Mouse (Mus musculus): ENCODE data around the gene Tsc22d1. TPM values are rescaled to one million over a fixed set of nuclear protein-coding genes. Genes with fewer than 3 reads are reported as not detected.

Tsc22d1 gene
- polyA plus RNA-seq, 1 experiment from 2014 or later, result 499 TPM

- WGBS, result 41% methylated on average over 11 of the region's 11 CpGs
- ATAC-seq (ENCODE audit: low read depth) (peak; percentile 54), DNase-seq (ENCODE audit: low spot score) (peak; percentile 85)
- Histone ChIP-seq H3K4me1 (ENCODE audit: control insufficient read depth, insufficient read depth, low read length) (peaks cover 31% of the 10 kb centered on the region), H3K9me3 (ENCODE audit: control insufficient read depth, low read length) (no peaks in the 10 kb centered on the region), H3K4me3 (ENCODE audit: low read depth, low read length) (no peak overlapping the region), H3K27me3 (replicated peaks; ENCODE audit: control insufficient read depth, insufficient read depth, low read length) (no peaks in the 10 kb centered on the region), H3K36me3 (ENCODE audit: control insufficient read depth, insufficient read depth, low read length) (0 out of 2 replicates have a peak, but pooled peaks cover 3% of the 10 kb centered on the region), H3K4me2 (ENCODE audit: low read depth, low read length) (peak overlapping the region; percentile 24; the same call in 1 of the 2 replicates), H3K27ac (replicated peaks; ENCODE audit: low read depth, low read length) (peak overlapping the region; percentile 58; the same call in 1 of the 2 replicates), H3K9ac (ENCODE audit: low read depth, low read length) (no peak overlapping the region)
These were observed 53.2 kb downstream of the Tsc22d1 start for GRCm38 (mm10) chr14:76467932-76468331.

GRCm38 (mm10) chr14:76471301-76471700 lies 56.5 kb downstream of the Tsc22d1 start:
- H3K4me2 ChIP-seq (ENCODE audit: low read depth, low read length), result no peak overlapping the region
- ATAC-seq (ENCODE audit: low read depth) (no peak), DNase-seq (ENCODE audit: low spot score) (no peak)
- peaks cover 24% of the 10 kb centered on the region for H3K4me1 ChIP-seq (ENCODE audit: control insufficient read depth, insufficient read depth, low read length)
- H3K4me3 ChIP-seq (ENCODE audit: low read depth, low read length), result no peak overlapping the region
- WGBS, result 74% methylated on average over 19 of the region's 19 CpGs
- no peaks in the 10 kb centered on the region for H3K9me3 ChIP-seq (ENCODE audit: control insufficient read depth, low read length)
- no peak overlapping the region for H3K9ac ChIP-seq (ENCODE audit: low read depth, low read length)
- H3K27ac ChIP-seq (replicated peaks; ENCODE audit: low read depth, low read length), result no peak overlapping the region
- H3K36me3 ChIP-seq (ENCODE audit: control insufficient read depth, insufficient read depth, low read length), result 0 out of 2 replicates have a peak, but pooled peaks cover 3% of the 10 kb centered on the region
- H3K27me3 ChIP-seq (replicated peaks; ENCODE audit: control insufficient read depth, insufficient read depth, low read length), result no peaks in the 10 kb centered on the region

GRCm38 (mm10) chr14:76472487-76472886 lies 57.7 kb downstream of the Tsc22d1 start:
- no peaks in the 10 kb centered on the region for H3K27me3 ChIP-seq (replicated peaks; ENCODE audit: control insufficient read depth, insufficient read depth, low read length)

GRCm38 (mm10) chr14:76473404-76473803 lies 58.6 kb downstream of the Tsc22d1 start:
- H3K9me3 ChIP-seq (ENCODE audit: control insufficient read depth, low read length), result no peaks in the 10 kb centered on the region
- 8% methylated on average over 2 of the region's 2 CpGs for WGBS
- DNase-seq (ENCODE audit: low spot score) (peak; percentile 83), ATAC-seq (ENCODE audit: low read depth) (no peak)
- H3K4me1 ChIP-seq (ENCODE audit: control insufficient read depth, insufficient read depth, low read length), result peaks cover 15% of the 10 kb centered on the region; the same call in 1 of the 2 replicates
- no peak overlapping the region for H3K4me3 ChIP-seq (ENCODE audit: low read depth, low read length)
- H3K4me2 ChIP-seq (ENCODE audit: low read depth, low read length), result no peak overlapping the region
- H3K36me3 ChIP-seq (ENCODE audit: control insufficient read depth, insufficient read depth, low read length), result 0 out of 2 replicates have a peak, but pooled peaks cover 3% of the 10 kb centered on the region
- no peaks in the 10 kb centered on the region for H3K27me3 ChIP-seq (replicated peaks; ENCODE audit: control insufficient read depth, insufficient read depth, low read length)
- H3K9ac ChIP-seq (ENCODE audit: low read depth, low read length), result no peak overlapping the region
- H3K27ac ChIP-seq (replicated peaks; ENCODE audit: low read depth, low read length), result no peak overlapping the region

More at GRCm38 (mm10) chr14:76472487-76472886, 57.7 kb downstream of the Tsc22d1 start:
- Histone ChIP-seq H3K4me2 (ENCODE audit: low read depth, low read length) (no peak overlapping the region), H3K9ac (ENCODE audit: low read depth, low read length) (no peak overlapping the region), H3K4me1 (ENCODE audit: control insufficient read depth, insufficient read depth, low read length) (peaks cover 15% of the 10 kb centered on the region; the same call in 1 of the 2 replicates), H3K4me3 (ENCODE audit: low read depth, low read length) (no peak overlapping the region), H3K27ac (replicated peaks; ENCODE audit: low read depth, low read length) (peak overlapping the region; percentile 35), H3K9me3 (ENCODE audit: control insufficient read depth, low read length) (no peaks in the 10 kb centered on the region), H3K36me3 (ENCODE audit: control insufficient read depth, insufficient read depth, low read length) (0 out of 2 replicates have a peak, but pooled peaks cover 3% of the 10 kb centered on the region)
- ATAC-seq (ENCODE audit: low read depth), result 0 out of 2 replicates have a peak, but pooled peaks have one; percentile 20
- WGBS, result 43% methylated on average over 8 of the region's 8 CpGs
- peak; percentile 67 for DNase-seq (ENCODE audit: low spot score)

- no peak overlapping the region for H3K4me2 ChIP-seq (ENCODE audit: low read depth, low read length)
- 60% methylated on average over 1 of the region's 1 CpGs for WGBS
- DNase-seq (ENCODE audit: low spot score) (no peak), ATAC-seq (ENCODE audit: low read depth) (no peak)
- 0 out of 2 replicates have a peak, but pooled peaks cover 3% of the 10 kb centered on the region for H3K36me3 ChIP-seq (ENCODE audit: control insufficient read depth, insufficient read depth, low read length)
- H3K9me3 ChIP-seq (ENCODE audit: control insufficient read depth, low read length), result no peaks in the 10 kb centered on the region
- peaks cover 7% of the 10 kb centered on the region; the same call in 1 of the 2 replicates for H3K4me1 ChIP-seq (ENCODE audit: control insufficient read depth, insufficient read depth, low read length)
- H3K27ac ChIP-seq (replicated peaks; ENCODE audit: low read depth, low read length), result no peak overlapping the region
- H3K4me3 ChIP-seq (ENCODE audit: low read depth, low read length), result no peak overlapping the region
- H3K27me3 ChIP-seq (replicated peaks; ENCODE audit: control insufficient read depth, insufficient read depth, low read length), result no peaks in the 10 kb centered on the region
- no peak overlapping the region for H3K9ac ChIP-seq (ENCODE audit: low read depth, low read length)
These were observed 59.4 kb downstream of the Tsc22d1 start for GRCm38 (mm10) chr14:76474165-76474564.

- DNase-seq (ENCODE audit: low spot score) (no peak), ATAC-seq (ENCODE audit: low read depth) (no peak)
- no peak overlapping the region for H3K4me2 ChIP-seq (ENCODE audit: low read depth, low read length)
- peaks cover 3% of the 10 kb centered on the region; the same call in 1 of the 2 replicates for H3K4me1 ChIP-seq (ENCODE audit: control insufficient read depth, insufficient read depth, low read length)
- H3K9ac ChIP-seq (ENCODE audit: low read depth, low read length), result no peak overlapping the region
- no peaks in the 10 kb centered on the region for H3K9me3 ChIP-seq (ENCODE audit: control insufficient read depth, low read length)
- 26% methylated on average over 4 of the region's 4 CpGs for WGBS
- no peak overlapping the region for H3K27ac ChIP-seq (replicated peaks; ENCODE audit: low read depth, low read length)
- H3K4me3 ChIP-seq (ENCODE audit: low read depth, low read length), result no peak overlapping the region
- no peaks in the 10 kb centered on the region for H3K27me3 ChIP-seq (replicated peaks; ENCODE audit: control insufficient read depth, insufficient read depth, low read length)
- H3K36me3 ChIP-seq (ENCODE audit: control insufficient read depth, insufficient read depth, low read length), result no peaks in the 10 kb centered on the region
These were observed 62.0 kb downstream of the Tsc22d1 start for GRCm38 (mm10) chr14:76476770-76477169.

GRCm38 (mm10) chr14:76478076-76478475 lies 63.3 kb downstream of the Tsc22d1 start:
- Histone ChIP-seq H3K27ac (replicated peaks; ENCODE audit: low read depth, low read length) (no peak overlapping the region), H3K9ac (ENCODE audit: low read depth, low read length) (no peak overlapping the region), H3K4me1 (ENCODE audit: control insufficient read depth, insufficient read depth, low read length) (no peaks in the 10 kb centered on the region), H3K4me3 (ENCODE audit: low read depth, low read length) (no peak overlapping the region), H3K36me3 (ENCODE audit: control insufficient read depth, insufficient read depth, low read length) (no peaks in the 10 kb centered on the region), H3K27me3 (replicated peaks; ENCODE audit: control insufficient read depth, insufficient read depth, low read length) (no peaks in the 10 kb centered on the region), H3K4me2 (ENCODE audit: low read depth, low read length) (no peak overlapping the region), H3K9me3 (ENCODE audit: control insufficient read depth, low read length) (no peaks in the 10 kb centered on the region)
- WGBS, result 78% methylated on average over 2 of the region's 2 CpGs
- no peak for ATAC-seq (ENCODE audit: low read depth)
- DNase-seq (ENCODE audit: low spot score), result no peak

GRCm38 (mm10) chr14:76478616-76479015 lies 63.9 kb downstream of the Tsc22d1 start:
- H3K9me3 ChIP-seq (ENCODE audit: control insufficient read depth, low read length), result no peaks in the 10 kb centered on the region
- 37% methylated on average over 6 of the region's 6 CpGs for WGBS
- no peak overlapping the region for H3K4me3 ChIP-seq (ENCODE audit: low read depth, low read length)
- no peak overlapping the region for H3K9ac ChIP-seq (ENCODE audit: low read depth, low read length)
- no peak overlapping the region; the same call in 1 of the 2 replicates for H3K27ac ChIP-seq (replicated peaks; ENCODE audit: low read depth, low read length)
- no peaks in the 10 kb centered on the region for H3K27me3 ChIP-seq (replicated peaks; ENCODE audit: control insufficient read depth, insufficient read depth, low read length)
- DNase-seq (ENCODE audit: low spot score) (no peak), ATAC-seq (ENCODE audit: low read depth) (no peak)
- H3K36me3 ChIP-seq (ENCODE audit: control insufficient read depth, insufficient read depth, low read length), result no peaks in the 10 kb centered on the region
- H3K4me2 ChIP-seq (ENCODE audit: low read depth, low read length), result no peak overlapping the region
- no peaks in the 10 kb centered on the region for H3K4me1 ChIP-seq (ENCODE audit: control insufficient read depth, insufficient read depth, low read length)

GRCm38 (mm10) chr14:76479867-76480266 lies 65.1 kb downstream of the Tsc22d1 start:
- H3K9me3 ChIP-seq (ENCODE audit: control insufficient read depth, low read length), result no peaks in the 10 kb centered on the region
- H3K4me3 ChIP-seq (ENCODE audit: low read depth, low read length), result no peak overlapping the region
- no peaks in the 10 kb centered on the region for H3K36me3 ChIP-seq (ENCODE audit: control insufficient read depth, insufficient read depth, low read length)
- H3K9ac ChIP-seq (ENCODE audit: low read depth, low read length), result peak overlapping the region; percentile 31; the same call in 1 of the 2 replicates
- no peak overlapping the region for H3K4me2 ChIP-seq (ENCODE audit: low read depth, low read length)
- no peaks in the 10 kb centered on the region for H3K4me1 ChIP-seq (ENCODE audit: control insufficient read depth, insufficient read depth, low read length)
- no peaks in the 10 kb centered on the region for H3K27me3 ChIP-seq (replicated peaks; ENCODE audit: control insufficient read depth, insufficient read depth, low read length)
- WGBS, result 28% methylated on average over 6 of the region's 6 CpGs
- ATAC-seq (ENCODE audit: low read depth), result no peak
- H3K27ac ChIP-seq (replicated peaks; ENCODE audit: low read depth, low read length), result no peak overlapping the region
- DNase-seq (ENCODE audit: low spot score), result peak; percentile 75

Measured in embryonic facial prominence, embryonic 14.5 days (tissue).